Mouse (Mus musculus): ENCODE data around the gene Rnd1. TPM values are rescaled to one million over a fixed set of nuclear protein-coding genes. Genes with fewer than 3 reads are reported as not detected.

Rnd1 gene
- polyA plus RNA-seq, 2 experiments, result 0.24 to 0.67 TPM

GRCm38 (mm10) chr15:98631493-98631892, 45.8 kb downstream of the Rnd1 start:
- Histone ChIP-seq H3K9ac (replicated peaks) (no peak overlapping the region), H3K27ac (no peak overlapping the region), H3K4me3 (ENCODE audit: insufficient read depth in 1 of 2, low read depth in 2 of 2, low read length in 2 of 2) (no peak overlapping the region), H3K36me3 (replicated peaks; ENCODE audit: control insufficient read depth, insufficient read depth, low read depth) (no peaks in the 10 kb centered on the region), H3K4me1 (replicated peaks; ENCODE audit: control insufficient read depth in 2 of 2, insufficient read depth in 2 of 2, low read length in 1 of 2) (no peaks in the 10 kb centered on the region), H3K4me2 (ENCODE audit: low read depth) (no peak overlapping the region), H3K9me3 (ENCODE audit: control insufficient read depth, low read length) (no peaks in the 10 kb centered on the region), H3K27me3 (ENCODE audit: control insufficient read depth, insufficient read depth, low read length) (peaks cover 86% of the 10 kb centered on the region)
- 2% methylated on average over 18 of the region's 18 CpGs for WGBS (ENCODE audit: insufficient replicate concordance)
- ATAC-seq (ENCODE audit: insufficient read depth) (peak; percentile 30; the same call in 1 of the 2 replicates), DNase-seq (ENCODE audit: low read depth in 3 of 3, low spot score in 3 of 3) (no peak)
- no peak for TF ChIP-seq EP300 (IDR thresholded peaks at IDR 0.05; ENCODE audit: low read depth)
- TF ChIP-seq CTCF (IDR thresholded peaks at IDR 0.05; ENCODE audit: low read depth), result peak; percentile 93

- 28% methylated on average over 4 of the region's 4 CpGs for WGBS (ENCODE audit: insufficient replicate concordance)
- H3K4me2 ChIP-seq (ENCODE audit: low read depth), result no peak within 1 kb of the TSS
- ATAC-seq (ENCODE audit: insufficient read depth) (no peak), DNase-seq (ENCODE audit: low read depth in 3 of 3, low spot score in 3 of 3) (no peak)
- TF ChIP-seq CTCF (IDR thresholded peaks at IDR 0.05; ENCODE audit: low read depth) (no peak), EP300 (IDR thresholded peaks at IDR 0.05; ENCODE audit: low read depth) (no peak)
- H3K27ac ChIP-seq, result no peak within 1 kb of the TSS
- H3K27me3 ChIP-seq (ENCODE audit: control insufficient read depth, insufficient read depth, low read length), result peaks cover 76% of the 10 kb centered on the region
- H3K9me3 ChIP-seq (ENCODE audit: control insufficient read depth, low read length), result no peaks in the 10 kb centered on the region
- no peak within 1 kb of the TSS for H3K4me3 ChIP-seq (ENCODE audit: insufficient read depth in 1 of 2, low read depth in 2 of 2, low read length in 2 of 2)
- no peaks in the 10 kb centered on the region for H3K4me1 ChIP-seq (replicated peaks; ENCODE audit: control insufficient read depth in 2 of 2, insufficient read depth in 2 of 2, low read length in 1 of 2)
- H3K36me3 ChIP-seq (replicated peaks; ENCODE audit: control insufficient read depth, insufficient read depth, low read depth), result no peaks in the 10 kb centered on the region
- H3K9ac ChIP-seq (replicated peaks), result no peak within 1 kb of the TSS
These were observed 46.7 kb downstream of the Rnd1 start, which contains the start of gene Cacnb3 for GRCm38 (mm10) chr15:98630540-98630939. Gene Cacnb3, plus strand, starts transcription at chr15:98630840.

- H3K27ac ChIP-seq, result no peak overlapping the region
- peaks cover 66% of the 10 kb centered on the region for H3K27me3 ChIP-seq (ENCODE audit: control insufficient read depth, insufficient read depth, low read length)
- no peaks in the 10 kb centered on the region for H3K9me3 ChIP-seq (ENCODE audit: control insufficient read depth, low read length)
- no peak for DNase-seq (ENCODE audit: low read depth in 3 of 3, low spot score in 3 of 3)
- ATAC-seq (ENCODE audit: insufficient read depth), result no peak
- H3K4me2 ChIP-seq (ENCODE audit: low read depth), result no peak overlapping the region
- no peak overlapping the region for H3K9ac ChIP-seq (replicated peaks)
- H3K36me3 ChIP-seq (replicated peaks; ENCODE audit: control insufficient read depth, insufficient read depth, low read depth), result no peaks in the 10 kb centered on the region
- TF ChIP-seq EP300 (IDR thresholded peaks at IDR 0.05; ENCODE audit: low read depth), result no peak
- no peak for TF ChIP-seq CTCF (IDR thresholded peaks at IDR 0.05; ENCODE audit: low read depth)
- H3K4me3 ChIP-seq (ENCODE audit: insufficient read depth in 1 of 2, low read depth in 2 of 2, low read length in 2 of 2), result no peak overlapping the region
- 33% methylated on average over 6 of the region's 6 CpGs for WGBS (ENCODE audit: insufficient replicate concordance)
- H3K4me1 ChIP-seq (replicated peaks; ENCODE audit: control insufficient read depth in 2 of 2, insufficient read depth in 2 of 2, low read length in 1 of 2), result no peaks in the 10 kb centered on the region
These were observed 47.8 kb downstream of the Rnd1 start for GRCm38 (mm10) chr15:98629464-98629863.

GRCm38 (mm10) chr15:98628589-98629254, 48.5 kb downstream of the Rnd1 start:
- Histone ChIP-seq H3K4me2 (ENCODE audit: low read depth) (no peak overlapping the region), H3K9ac (replicated peaks) (no peak overlapping the region), H3K4me3 (ENCODE audit: insufficient read depth in 1 of 2, low read depth in 2 of 2, low read length in 2 of 2) (no peak overlapping the region), H3K27ac (no peak overlapping the region), H3K27me3 (ENCODE audit: control insufficient read depth, insufficient read depth, low read length) (peaks cover 62% of the 10 kb centered on the region), H3K4me1 (replicated peaks; ENCODE audit: control insufficient read depth in 2 of 2, insufficient read depth in 2 of 2, low read length in 1 of 2) (no peaks in the 10 kb centered on the region), H3K9me3 (ENCODE audit: control insufficient read depth, low read length) (no peaks in the 10 kb centered on the region), H3K36me3 (replicated peaks; ENCODE audit: control insufficient read depth, insufficient read depth, low read depth) (no peaks in the 10 kb centered on the region)
- no peak for TF ChIP-seq EP300 (IDR thresholded peaks at IDR 0.05; ENCODE audit: low read depth)
- TF ChIP-seq CTCF (IDR thresholded peaks at IDR 0.05; ENCODE audit: low read depth), result no peak
- DNase-seq (ENCODE audit: low read depth in 3 of 3, low spot score in 3 of 3), result no peak
- WGBS (ENCODE audit: insufficient replicate concordance), result 10% methylated on average over 20 of the region's 20 CpGs
- no peak for ATAC-seq (ENCODE audit: insufficient read depth)

- no peaks in the 10 kb centered on the region for H3K9me3 ChIP-seq (ENCODE audit: control insufficient read depth, low read length)
- H3K27ac ChIP-seq, result no peak overlapping the region
- no peaks in the 10 kb centered on the region for H3K36me3 ChIP-seq (replicated peaks; ENCODE audit: control insufficient read depth, insufficient read depth, low read depth)
- ATAC-seq (ENCODE audit: insufficient read depth), result no peak
- H3K4me3 ChIP-seq (ENCODE audit: insufficient read depth in 1 of 2, low read depth in 2 of 2, low read length in 2 of 2), result no peak overlapping the region
- no peaks in the 10 kb centered on the region for H3K4me1 ChIP-seq (replicated peaks; ENCODE audit: control insufficient read depth in 2 of 2, insufficient read depth in 2 of 2, low read length in 1 of 2)
- 58% methylated on average over 7 of the region's 7 CpGs for WGBS (ENCODE audit: insufficient replicate concordance)
- H3K27me3 ChIP-seq (ENCODE audit: control insufficient read depth, insufficient read depth, low read length), result peaks cover 50% of the 10 kb centered on the region
- H3K9ac ChIP-seq (replicated peaks), result no peak overlapping the region
- peak; percentile 27; the same call in 1 of the 2 replicates for TF ChIP-seq CTCF (IDR thresholded peaks at IDR 0.05; ENCODE audit: low read depth)
- no peak for TF ChIP-seq EP300 (IDR thresholded peaks at IDR 0.05; ENCODE audit: low read depth)
- no peak for DNase-seq (ENCODE audit: low read depth in 3 of 3, low spot score in 3 of 3)
- H3K4me2 ChIP-seq (ENCODE audit: low read depth), result no peak overlapping the region
These were observed 50.6 kb downstream of the Rnd1 start for GRCm38 (mm10) chr15:98626487-98627212.

Measured in liver, embryonic 14.5 days (tissue).